Mouse (Mus musculus): ENCODE measurements at regions not wholly inside any gene's neighbourhood (a gene's known extent, or its start where the extent isn't known, plus 50 kb on each side); places are given as distances from the start of the nearest gene placed in this dataset.
"Not testable (repeated sequence)": the region's sequence is repeated elsewhere in the genome, so short reads cannot be mapped to it uniquely, and the experiment has no call there.

GRCm38 (mm10) chr3:78573299-78573698 is 713.0 kb downstream of the Rapgef2 start:
- no peak for DNase-seq (ENCODE audit: low spot score in 2 of 2)

DNA sequence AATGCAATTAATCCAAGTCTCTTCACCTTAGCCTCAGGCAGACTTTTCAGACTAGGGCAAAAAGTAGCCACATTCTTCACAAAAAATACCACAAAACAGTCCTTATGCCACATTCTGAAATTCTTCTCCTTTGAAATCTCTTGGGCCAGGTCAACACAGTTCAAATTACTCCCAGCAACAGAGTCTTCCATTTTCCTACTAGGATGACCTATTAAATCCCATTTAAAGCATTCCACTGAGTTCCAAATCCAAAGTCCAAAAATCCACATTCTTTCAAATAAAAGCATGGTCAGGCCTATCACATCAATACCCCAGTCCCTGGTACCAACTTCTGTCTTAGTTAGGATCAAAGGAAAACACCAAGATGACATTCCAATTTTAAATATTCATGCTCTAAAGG is 721.4 kb downstream of the Rapgef2 start:
- DNase-seq (ENCODE audit: low spot score in 2 of 2): not testable (repeated sequence)
